Mouse (Mus musculus) bone marrow, adult 2 months (tissue): Measurements from ENCODE around the gene 1700025G04Rik. TPM values are rescaled to one million over a fixed set of nuclear protein-coding genes. Genes with fewer than 3 reads are reported as not detected.
A peak's percentile ranks its signal among the peaks of the same experiment; 100 is the strongest.

Source experiments
- H3K27ac ChIP-seq: fragments of 200-500 bp; 2 replicates; pipeline ENCODE4 v1.5.1; 2012; ENCODE audit warnings: low read depth, mild to moderate bottlenecking, control low read depth, inconsistent platforms, low read length; ENCODE audit not compliant: control insufficient read depth, poor library complexity, insufficient read depth
- H3K4me1 ChIP-seq: fragments of 200-500 bp; 2 replicates; pipeline ENCODE4 v1.6.1; 2011; ENCODE audit warnings: low read length; ENCODE audit not compliant: control insufficient read depth, insufficient read depth
- H3K4me3 ChIP-seq: fragments of 200-500 bp; replicated peaks from 2 replicates; pipeline ENCODE3; 2011; ENCODE audit warnings: mild to moderate bottlenecking, low read depth, low read length, control low read depth; ENCODE audit not compliant: control insufficient read depth
- CTCF ChIP-seq: fragments of 200-500 bp; IDR thresholded peaks from 2 replicates; pipeline ENCODE4 v1.5.1; 2011; ENCODE audit warnings: low read length, control low read depth; ENCODE audit not compliant: control insufficient read depth, insufficient read depth
- POLR2A ChIP-seq: fragments of 200-500 bp; IDR thresholded peaks from 2 replicates; pipeline ENCODE4 v1.6.1; 2011; ENCODE audit warnings: low read depth, mild to moderate bottlenecking, control low read depth, low read length, borderline replicate concordance; ENCODE audit not compliant: control insufficient read depth
- WGBS: fragments of 180-500 bp; shearing (Covaris S2); methylation state at CpG from one replicate; pipeline ENCODE4 v1.1.7; 2018; 5-methylcytosine and 5-hydroxymethylcytosine counted together
- polyA plus RNA-seq: library from polyadenylated mRNA; stranded (reverse); fragments of >200 nt; gene quantifications from 2 replicates; pipeline ENCODE4 v1.2.4, GENCODE M21; 2011; ENCODE audit warnings: low replicate concordance; ENCODE audit not compliant: missing spikeins, insufficient read depth, insufficient read length

Gene 1700025G04Rik
- polyA plus RNA-seq, 1 experiment = 0.92 TPM

GRCm38 (mm10) chr1:151963248-151963647 is 126.7 kb downstream of the 1700025G04Rik start:
- Histone ChIP-seq H3K27ac (no peak overlapping the region), H3K4me3 (no peak overlapping the region), H3K4me1 (peaks cover 2% of the 10 kb centered on the region)
- 69% methylated on average over 7 of the region's 7 CpGs for WGBS
- TF ChIP-seq POLR2A (no peak), CTCF (no peak)

GRCm38 (mm10) chr1:151962078-151962477 is 127.8 kb downstream of the 1700025G04Rik start:
- Histone ChIP-seq H3K4me1 (peaks cover 5% of the 10 kb centered on the region), H3K4me3 (no peak overlapping the region), H3K27ac (no peak overlapping the region)
- 81% methylated on average over 6 of the region's 6 CpGs for WGBS
- TF ChIP-seq CTCF (no peak), POLR2A (no peak)

GRCm38 (mm10) chr1:151961204-151961603 is 128.7 kb downstream of the 1700025G04Rik start:
- WGBS = 80% methylated on average over 10 of the region's 10 CpGs
- no peak overlapping the region for H3K27ac ChIP-seq
- H3K4me3 ChIP-seq = no peak overlapping the region
- no peak for TF ChIP-seq CTCF
- no peak for TF ChIP-seq POLR2A
- peaks cover 5% of the 10 kb centered on the region for H3K4me1 ChIP-seq

GRCm38 (mm10) chr1:151959010-151959409 is 130.9 kb downstream of the 1700025G04Rik start:
- H3K4me1 ChIP-seq = peaks cover 5% of the 10 kb centered on the region
- WGBS = 48% methylated on average over 3 of the region's 3 CpGs

GRCm38 (mm10) chr1:151958442-151958841 is 131.5 kb downstream of the 1700025G04Rik start:
- TF ChIP-seq POLR2A (no peak), CTCF (no peak)
- H3K27ac ChIP-seq = no peak overlapping the region
- H3K4me3 ChIP-seq = no peak overlapping the region
- 9% methylated on average over 3 of the region's 3 CpGs for WGBS
- peaks cover 5% of the 10 kb centered on the region for H3K4me1 ChIP-seq

More at GRCm38 (mm10) chr1:151959010-151959409, 130.9 kb downstream of the 1700025G04Rik start:
- Histone ChIP-seq H3K4me3 (no peak overlapping the region), H3K27ac (peak overlapping the region; percentile 20; the same call in 1 of the 2 replicates)
- TF ChIP-seq CTCF (no peak), POLR2A (no peak)

GRCm38 (mm10) chr1:151957669-151958068 is 132.3 kb downstream of the 1700025G04Rik start:
- Histone ChIP-seq H3K27ac (no peak overlapping the region), H3K4me3 (no peak overlapping the region), H3K4me1 (peaks cover 5% of the 10 kb centered on the region)
- 69% methylated on average over 7 of the region's 7 CpGs for WGBS
- TF ChIP-seq POLR2A (no peak), CTCF (no peak)

- WGBS = 50% methylated on average over 5 of the region's 5 CpGs
- Histone ChIP-seq H3K4me3 (no peak overlapping the region), H3K4me1 (peaks cover 5% of the 10 kb centered on the region), H3K27ac (no peak overlapping the region)
- TF ChIP-seq CTCF (no peak), POLR2A (no peak)
These were observed 134.1 kb downstream of the 1700025G04Rik start for GRCm38 (mm10) chr1:151955866-151956265.

GRCm38 (mm10) chr1:151953563-151953962 is 136.4 kb downstream of the 1700025G04Rik start:
- Histone ChIP-seq H3K27ac (no peak overlapping the region), H3K4me1 (peaks cover 3% of the 10 kb centered on the region), H3K4me3 (no peak overlapping the region)
- TF ChIP-seq CTCF (no peak), POLR2A (no peak)
- 16% methylated on average over 7 of the region's 7 CpGs for WGBS

- no peak for TF ChIP-seq POLR2A
- no peak for TF ChIP-seq CTCF
- Histone ChIP-seq H3K4me1 (no peaks in the 10 kb centered on the region; the same call in 1 of the 2 replicates), H3K4me3 (no peak overlapping the region), H3K27ac (no peak overlapping the region)
- WGBS = 38% methylated on average over 3 of the region's 3 CpGs
These were observed 141.9 kb downstream of the 1700025G04Rik start for GRCm38 (mm10) chr1:151948065-151948464.
